Mouse (Mus musculus) liver, embryonic 14.5 days (tissue): ENCODE measurements around the gene Slc24a2. TPM values are rescaled to one million over a fixed set of nuclear protein-coding genes. Genes with fewer than 3 reads are reported as not detected.

ENCODE experiments used
- ATAC-seq: fragments of 200-750 bp; cut with Nextera tagmentation; 2 replicates; pipeline ENCODE4 v1.8.0; 2017; ENCODE audit warnings: moderate number of reproducible peaks, mild to moderate bottlenecking, moderate library complexity; ENCODE audit not compliant: insufficient read depth
- DNase-seq, 3 experiments: peaks; one replicate each; pipeline ENCODE4 v3.0.0-alpha.2; 2012 to 2013; ENCODE audit warnings: low read depth in 3 of 3, low spot score in 3 of 3
- H3K27ac ChIP-seq: fragments of 300-500 bp; sonication (generic); 2 replicates; pipeline ENCODE4 v1.5.1; 2014; ENCODE audit warnings: moderate library complexity, mild to moderate bottlenecking, control low read depth, inconsistent platforms
- H3K27me3 ChIP-seq: fragments of 300-500 bp; sonication (generic); 2 replicates; pipeline ENCODE4 v1.6.1; 2014; ENCODE audit warnings: mild to moderate bottlenecking, low read length, moderate library complexity; ENCODE audit not compliant: control insufficient read depth, insufficient read depth
- H3K36me3 ChIP-seq: fragments of 300-500 bp; sonication (generic); replicated peaks from 2 replicates; pipeline ENCODE4 v1.6.1; 2014; ENCODE audit warnings: low read depth; ENCODE audit not compliant: control insufficient read depth, insufficient read depth
- H3K4me1 ChIP-seq, 2 experiments: fragments of 200-500 bp in 1 of 2; fragments of 300-500 bp in 1 of 2; sonication (generic) in 1 of 2; replicated peaks; 2 replicates each; pipeline ENCODE4 v1.6.1; 2012 to 2014; ENCODE audit warnings: antibody characterized with exemption in 1 of 2, inconsistent platforms in 1 of 2, low read length in 1 of 2; ENCODE audit not compliant: control insufficient read depth in 2 of 2, insufficient read depth in 2 of 2
- H3K4me2 ChIP-seq: fragments of 300-500 bp; sonication (generic); 2 replicates; pipeline ENCODE4 v1.6.1; 2014; ENCODE audit warnings: low read depth, mild to moderate bottlenecking, control low read depth, moderate library complexity
- H3K4me3 ChIP-seq, 2 experiments: fragments of 200-500 bp in 1 of 2; fragments of 300-500 bp in 1 of 2; sonication (generic) in 1 of 2; 2 replicates each; pipeline ENCODE4 v1.5.1; 2012 to 2014; ENCODE audit warnings: low read depth in 2 of 2, low read length in 2 of 2, mild to moderate bottlenecking in 2 of 2, control low read depth in 1 of 2, inconsistent platforms in 1 of 2, moderate library complexity in 1 of 2; ENCODE audit not compliant: insufficient read depth in 1 of 2
- H3K9ac ChIP-seq: fragments of 300-500 bp; sonication (generic); replicated peaks from 2 replicates; pipeline ENCODE4 v1.6.1; 2014; ENCODE audit warnings: mild to moderate bottlenecking, control low read depth, moderate library complexity
- H3K9me3 ChIP-seq: fragments of 300-500 bp; sonication (generic); 2 replicates; pipeline ENCODE4 v1.6.1; 2016; ENCODE audit warnings: low read length, mixed read lengths; ENCODE audit not compliant: control insufficient read depth
- CTCF ChIP-seq: IDR thresholded peaks from 2 replicates; pipeline ENCODE4 v1.5.1; 2016; ENCODE audit warnings: antibody characterized with exemption, low read depth, control low read depth
- EP300 ChIP-seq: IDR thresholded peaks from 2 replicates; pipeline ENCODE4 v1.6.1; 2016; ENCODE audit warnings: antibody characterized with exemption, low read depth
- WGBS: fragments of 180-500 bp; shearing (Covaris S2); extraction: QIAGEN DNeasy Blood & Tissue Kit; methylation state at CpG from one replicate; pipeline ENCODE4 v1.1.7; 2014; ENCODE audit not compliant: insufficient replicate concordance; 5-methylcytosine and 5-hydroxymethylcytosine counted together
- polyA plus RNA-seq, 2 experiments: library from polyadenylated mRNA; depleted of rRNA in 1 of 2; stranded (reverse) in 1 of 2; unstranded in 1 of 2; fragments of >200 nt; fragmentation: Nextera tagmentation in 1 of 2; extraction: Ambion mirVana in 1 of 2; gene quantifications; 2 replicates each; pipeline versions ENCODE4 v1.2.1 to v1.2.3; 2012 to 2014

Slc24a2 gene
- polyA plus RNA-seq, 2 experiments, result 0.03 to 0.06 TPM

DNA sequence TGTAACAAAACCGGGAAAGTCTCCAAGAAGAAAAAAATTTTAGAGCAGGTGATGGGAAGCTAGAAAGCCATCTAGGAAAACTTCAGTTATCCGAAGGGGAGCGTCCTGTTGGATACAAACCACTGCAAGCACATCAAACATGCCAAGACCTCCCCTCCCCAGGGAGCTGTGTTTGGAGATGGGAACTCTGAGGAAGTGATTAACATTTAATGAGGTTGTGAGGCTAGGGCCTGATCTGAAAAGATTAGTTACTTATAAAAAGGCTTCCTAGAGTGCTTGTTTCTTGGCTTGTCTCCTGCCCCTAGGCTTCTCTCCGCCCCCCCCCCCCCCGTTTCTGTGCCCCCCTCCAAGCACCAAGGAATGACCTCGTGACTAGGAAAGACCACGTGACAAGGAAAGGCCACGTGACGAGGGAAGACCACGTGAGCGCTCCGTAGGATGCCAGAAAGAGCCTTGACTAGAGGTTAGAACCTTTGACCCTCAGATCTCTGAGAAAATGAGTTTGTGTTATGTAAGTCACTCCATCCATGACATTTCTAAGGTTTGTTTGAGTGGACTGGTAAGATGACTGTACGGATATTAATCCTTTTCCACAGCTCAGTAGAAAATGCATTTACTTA, 210.7 kb downstream of the Slc24a2 start:
- no peak for ATAC-seq
- H3K4me3 ChIP-seq, result no peak overlapping the region
- H3K9me3 ChIP-seq, result no peaks in the 10 kb centered on the region
- TF ChIP-seq EP300, result no peak
- no peak for DNase-seq
- 47% methylated on average over 13 of the region's 13 CpGs for WGBS
- H3K27me3 ChIP-seq, result no peaks in the 10 kb centered on the region
- no peak overlapping the region for H3K27ac ChIP-seq
- H3K4me2 ChIP-seq, result no peak overlapping the region
- no peaks in the 10 kb centered on the region for H3K36me3 ChIP-seq
- no peaks in the 10 kb centered on the region for H3K4me1 ChIP-seq
- no peak overlapping the region for H3K9ac ChIP-seq

DNA sequence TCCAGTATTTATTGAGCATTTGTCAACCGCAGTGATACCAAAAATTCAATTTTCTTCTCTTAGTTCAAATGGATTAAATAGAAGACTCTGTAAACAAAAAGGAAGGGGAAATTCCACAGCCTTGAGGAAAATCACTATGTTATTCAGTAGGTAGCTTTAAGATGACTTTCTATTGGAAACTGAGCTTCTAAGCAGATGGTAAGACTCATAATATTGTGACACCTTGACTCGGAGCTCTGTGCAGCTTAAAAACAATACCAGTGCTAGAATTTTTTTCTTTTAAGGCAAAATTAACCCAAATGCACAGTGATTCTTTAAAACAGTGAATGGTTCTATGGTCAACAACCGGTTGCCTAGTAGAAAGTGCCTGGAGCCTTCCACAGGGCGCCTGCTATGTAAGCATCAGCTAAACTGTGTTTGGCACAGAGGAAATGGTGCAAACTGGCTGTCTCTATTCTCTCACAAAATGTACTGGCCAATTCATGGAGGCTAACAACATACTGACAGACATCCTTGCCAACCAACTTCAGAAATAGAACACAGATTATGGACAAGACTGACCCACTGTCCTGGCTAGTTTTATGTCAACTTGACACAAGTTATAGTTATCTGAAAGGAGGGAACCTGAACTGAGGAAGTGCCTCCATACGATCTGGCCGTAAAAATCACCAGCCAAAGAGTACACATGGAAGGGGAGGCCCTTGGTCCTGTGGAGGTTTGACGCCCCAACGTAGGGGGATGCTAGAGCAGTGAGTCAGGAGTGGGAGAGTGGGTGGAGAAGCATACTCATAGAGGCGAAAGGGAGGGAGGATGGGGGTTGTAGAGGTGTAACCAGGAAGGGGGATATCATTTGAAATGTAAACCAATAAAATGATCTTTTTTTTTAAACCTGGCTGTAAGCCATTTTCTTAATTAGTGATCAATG, 211.9 kb downstream of the Slc24a2 start:
- no peak overlapping the region for H3K4me2 ChIP-seq
- H3K9me3 ChIP-seq, result no peaks in the 10 kb centered on the region
- H3K27ac ChIP-seq, result no peak overlapping the region
- ATAC-seq, result no peak
- TF ChIP-seq CTCF (no peak), EP300 (no peak)
- H3K9ac ChIP-seq, result no peak overlapping the region
- no peak for DNase-seq
- WGBS, result 54% methylated on average over 9 of the region's 9 CpGs
- H3K27me3 ChIP-seq, result no peaks in the 10 kb centered on the region
- no peaks in the 10 kb centered on the region for H3K36me3 ChIP-seq
- no peak overlapping the region for H3K4me3 ChIP-seq
- H3K4me1 ChIP-seq, result no peaks in the 10 kb centered on the region

DNA sequence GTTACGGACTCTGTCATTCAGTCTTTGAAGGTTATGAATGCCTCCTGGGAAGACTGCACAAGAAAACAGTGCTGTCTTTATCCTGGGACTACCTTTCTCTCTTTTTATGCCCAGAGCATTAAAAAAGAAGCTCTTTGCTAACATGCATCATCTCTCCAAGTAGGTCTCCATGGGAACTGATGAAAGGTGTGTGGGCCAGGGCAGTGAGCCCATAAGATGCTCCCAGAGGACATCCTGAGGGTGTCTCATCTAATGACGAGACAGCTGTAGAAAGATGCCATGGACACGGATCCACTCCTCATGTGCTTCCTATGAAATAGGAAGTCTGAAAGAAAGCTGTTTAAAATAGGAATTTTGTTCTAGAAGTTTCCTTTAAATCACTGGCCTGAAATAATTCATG, 212.8 kb downstream of the Slc24a2 start:
- no peaks in the 10 kb centered on the region for H3K9me3 ChIP-seq
- H3K4me1 ChIP-seq, result no peaks in the 10 kb centered on the region
- H3K27ac ChIP-seq, result no peak overlapping the region
- ATAC-seq, result no peak
- no peak for DNase-seq
- H3K4me3 ChIP-seq, result no peak overlapping the region
- no peak overlapping the region for H3K9ac ChIP-seq
- 64% methylated on average over 3 of the region's 3 CpGs for WGBS
- H3K4me2 ChIP-seq, result no peak overlapping the region
- no peaks in the 10 kb centered on the region for H3K36me3 ChIP-seq
- no peaks in the 10 kb centered on the region for H3K27me3 ChIP-seq
- no peak for TF ChIP-seq EP300
- TF ChIP-seq CTCF, result no peak

DNA sequence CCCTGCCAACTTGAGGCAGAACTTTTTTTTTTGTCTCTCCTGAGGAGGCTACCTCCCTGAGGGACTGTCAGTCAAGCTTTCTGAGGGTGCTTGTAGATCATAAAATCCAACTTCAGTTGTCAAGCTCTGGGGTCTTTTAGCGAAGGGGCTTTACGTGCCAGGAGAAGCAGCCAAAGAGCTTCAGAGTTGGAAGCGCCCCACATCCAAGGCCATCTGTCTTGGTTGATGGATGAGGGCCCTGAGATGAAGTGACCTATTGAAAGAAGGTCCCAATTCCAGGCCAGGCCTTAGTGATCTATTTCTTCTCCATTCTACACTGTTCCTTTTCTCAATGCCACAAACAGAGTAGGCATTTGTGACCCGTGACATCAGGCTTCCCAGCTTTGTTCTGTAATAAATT, 214.5 kb downstream of the Slc24a2 start:
- no peaks in the 10 kb centered on the region for H3K36me3 ChIP-seq
- DNase-seq, result no peak
- no peak overlapping the region for H3K4me3 ChIP-seq
- H3K9me3 ChIP-seq, result no peaks in the 10 kb centered on the region
- H3K4me2 ChIP-seq, result no peak overlapping the region
- H3K27me3 ChIP-seq, result no peaks in the 10 kb centered on the region
- H3K27ac ChIP-seq, result no peak overlapping the region
- no peak for ATAC-seq
- no peaks in the 10 kb centered on the region for H3K4me1 ChIP-seq
- WGBS, result 71% methylated on average over 4 of the region's 4 CpGs
- H3K9ac ChIP-seq, result no peak overlapping the region
- TF ChIP-seq CTCF (no peak), EP300 (no peak)

DNA sequence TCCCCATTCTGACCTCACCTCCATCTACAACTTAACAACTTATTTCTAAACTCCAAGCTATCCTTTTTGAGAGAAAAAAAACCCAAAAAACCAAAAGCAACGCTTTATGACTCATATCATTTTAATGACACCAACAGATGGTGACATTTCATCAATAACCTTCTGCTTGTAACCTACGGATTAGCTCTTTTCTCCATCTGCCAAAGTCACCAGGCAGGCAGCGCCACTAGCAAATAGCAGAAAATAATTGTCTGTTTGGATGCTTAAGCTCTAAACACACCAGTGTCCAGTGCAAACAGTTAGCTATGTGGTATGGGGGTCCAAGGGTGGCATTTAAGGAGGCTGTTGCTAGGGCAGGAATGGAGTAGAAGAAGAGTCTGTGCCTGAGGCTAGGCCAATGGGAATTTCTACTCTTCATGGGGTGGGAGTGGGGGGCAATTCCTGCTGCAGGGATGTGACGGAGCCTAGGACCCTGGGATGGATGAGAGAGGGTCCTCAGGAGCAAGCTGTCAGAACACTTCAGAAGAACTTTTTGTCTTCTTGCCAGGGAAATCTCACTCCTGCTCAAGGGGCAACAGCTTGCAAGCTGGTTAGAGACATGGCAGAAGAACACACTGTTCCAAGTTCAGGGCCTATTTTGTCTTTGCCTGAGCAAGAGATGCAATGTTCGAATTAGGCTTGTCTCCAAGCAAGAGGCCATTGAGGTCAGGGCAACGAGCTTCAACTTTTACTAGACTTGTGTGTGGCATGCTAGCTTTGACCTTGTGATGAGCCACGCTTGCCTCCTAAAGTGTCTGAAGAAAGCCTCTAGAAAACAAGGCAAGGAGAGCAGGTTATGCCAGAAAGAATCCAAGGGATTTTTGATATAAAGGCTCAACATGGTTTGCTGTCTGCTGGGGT, 216.3 kb downstream of the Slc24a2 start:
- no peaks in the 10 kb centered on the region for H3K36me3 ChIP-seq
- no peaks in the 10 kb centered on the region for H3K9me3 ChIP-seq
- DNase-seq, result no peak
- H3K4me1 ChIP-seq, result no peaks in the 10 kb centered on the region
- no peak overlapping the region for H3K4me3 ChIP-seq
- no peak overlapping the region for H3K9ac ChIP-seq
- TF ChIP-seq CTCF (no peak), EP300 (no peak)
- WGBS, result 51% methylated on average over 7 of the region's 7 CpGs
- ATAC-seq, result no peak
- H3K4me2 ChIP-seq, result no peak overlapping the region
- H3K27ac ChIP-seq, result no peak overlapping the region
- no peaks in the 10 kb centered on the region for H3K27me3 ChIP-seq
